Mouse (Mus musculus): ENCODE results near the gene Bmpr1b. TPM values are rescaled to one million over a fixed set of nuclear protein-coding genes. Genes with fewer than 3 reads are reported as not detected.

Bmpr1b gene
- polyA plus RNA-seq, 1 experiment from 2014 or later, result 4.1 TPM

Other genes starting within 250 kb of the Bmpr1b start
- gene Pdlim5, start 226.3 kb upstream of the Bmpr1b start, polyA plus RNA-seq (2015; fragmentation: Nextera tagmentation; extraction: Ambion mirVana), result 17.6 and 19.8 TPM in 2 replicates

Measured in embryonic facial prominence, embryonic 13.5 days (tissue).